Mouse (Mus musculus) effector memory CD4-positive, alpha-beta T cell, adult 7 months (primary cell): ENCODE data around the gene Ear10. TPM values are rescaled to one million over a fixed set of nuclear protein-coding genes. Genes with fewer than 3 reads are reported as not detected.

Source experiments
- polyA plus RNA-seq: library from polyadenylated mRNA; unstranded; fragments of 100-300 nt; shearing (Covaris generic); gene quantifications from one replicate; pipeline ENCODE4 v1.2.1, GENCODE M21; 2017

Gene Ear10
- polyA plus RNA-seq: not detected

GRCm38 (mm10) chr14:43923459-43923858, at the start of gene Ear10:
Gene Ear10, minus strand, starts transcription at chr14:43923559.

GRCm38 (mm10) chr14:43956769-43957168, 33.4 kb upstream of the Ear10 start, which contains the start of gene Ang5:
Gene Ang5, plus strand, starts transcription at chr14:43957069.

GRCm38 (mm10) chr14:43924688-43925403, 1.5 kb upstream of the Ear10 start, which contains the start of gene Gm8113:
Gene Gm8113, plus strand, starts transcription at chr14:43925390.

GRCm38 (mm10) chr14:43875417-43875816, 47.9 kb downstream of the Ear10 start, which contains the start of gene Ear1:
Gene Ear1, minus strand, starts transcription at chr14:43875517.

Other genes with a start within 250 kb of the Ear10 start
- gene Gm8165, start 246.4 kb downstream of the Ear10 start, polyA plus RNA-seq: not detected
- gene Gm7324, start 225.7 kb downstream of the Ear10 start, polyA plus RNA-seq: 1.3 TPM
- gene Gm16506, start 196.1 kb downstream of the Ear10 start, polyA plus RNA-seq: not detected
- gene Gm6526, start 175.7 kb downstream of the Ear10 start, polyA plus RNA-seq: 0.22 TPM
- gene Gm8180, start 138.8 kb downstream of the Ear10 start, polyA plus RNA-seq: not detected
- not detected for gene Ear1, start 48.0 kb downstream of the Ear10 start, polyA plus RNA-seq
- gene Gm8113, start 1.8 kb upstream of the Ear10 start, polyA plus RNA-seq: not detected
- gene Ang5, start 33.5 kb upstream of the Ear10 start, polyA plus RNA-seq: not detected
- not detected for gene Ang6, start 78.7 kb upstream of the Ear10 start, polyA plus RNA-seq
- not detected for gene Ear2, start 179.1 kb upstream of the Ear10 start, polyA plus RNA-seq
- gene Gm3327, start 200.3 kb upstream of the Ear10 start, polyA plus RNA-seq: not detected